Mouse (Mus musculus) kidney, postnatal 0 days (tissue): ENCODE results near the gene Chrna10. TPM values are rescaled to one million over a fixed set of nuclear protein-coding genes. Genes with fewer than 3 reads are reported as not detected.
A peak's percentile ranks its signal among the peaks of the same experiment; 100 is the strongest.

Experiments
- ATAC-seq: fragments of 200-750 bp; cut with Nextera tagmentation; replicated peaks from 2 replicates; pipeline ENCODE4 v1.8.0; 2017; ENCODE audit warnings: low read depth, moderate number of reproducible peaks, moderate TSS enrichment, moderate library complexity; ENCODE audit not compliant: low FRiP score
- DNase-seq: peaks from one replicate; pipeline ENCODE4 v3.0.0-alpha.2; 2016; ENCODE audit warnings: low spot score
- H3K27ac ChIP-seq: fragments of 300-500 bp; sonication (generic); 2 replicates; pipeline ENCODE4 v1.5.1; 2014; ENCODE audit warnings: mild to moderate bottlenecking
- H3K27me3 ChIP-seq: fragments of 300-500 bp; sonication (generic); 2 replicates; pipeline ENCODE4 v1.6.1; 2014; ENCODE audit warnings: low read length, mixed read lengths; ENCODE audit not compliant: insufficient read depth
- H3K36me3 ChIP-seq: fragments of 300-500 bp; sonication (generic); 2 replicates; pipeline ENCODE4 v1.6.1; 2014; ENCODE audit warnings: low read length, mixed read lengths; ENCODE audit not compliant: insufficient read depth
- H3K4me1 ChIP-seq: fragments of 300-500 bp; sonication (generic); replicated peaks from 2 replicates; pipeline ENCODE4 v1.6.1; 2014; ENCODE audit warnings: antibody characterized with exemption, low read length, mixed read lengths; ENCODE audit not compliant: insufficient read depth
- H3K4me2 ChIP-seq: fragments of 300-500 bp; sonication (generic); 2 replicates; pipeline ENCODE4 v1.6.1; 2014; ENCODE audit warnings: mild to moderate bottlenecking, low read length, moderate library complexity, mixed read lengths
- H3K4me3 ChIP-seq: fragments of 300-500 bp; sonication (generic); replicated peaks from 2 replicates; pipeline ENCODE4 v1.5.1; 2014; ENCODE audit warnings: low read depth, low read length
- H3K9ac ChIP-seq: fragments of 300-500 bp; sonication (generic); 2 replicates; pipeline ENCODE4 v1.6.1; 2014; ENCODE audit warnings: low read depth, low read length
- H3K9me3 ChIP-seq: fragments of 300-500 bp; sonication (generic); replicated peaks from 2 replicates; pipeline ENCODE4 v1.6.1; 2016; ENCODE audit warnings: low read length, inconsistent platforms, mixed read lengths
- CTCF ChIP-seq: IDR thresholded peaks from 2 replicates; pipeline ENCODE4 v1.5.1; 2016; ENCODE audit warnings: antibody characterized with exemption, low read depth, mild to moderate bottlenecking, moderate library complexity
- WGBS: fragments of 180-500 bp; shearing (Covaris S2); extraction: QIAGEN DNeasy Blood & Tissue Kit; methylation state at CpG from one replicate; pipeline ENCODE4 v1.1.7; 2014; 5-methylcytosine and 5-hydroxymethylcytosine counted together
- polyA plus RNA-seq: library from polyadenylated mRNA; unstranded; fragments of >200 nt; fragmentation: Nextera tagmentation; extraction: Ambion mirVana; gene quantifications from 2 replicates; pipeline ENCODE4 v1.2.1, GENCODE M21; 2015

The Chrna10 gene
- polyA plus RNA-seq, 1 experiment from 2014 or later: not detected

- no peak for TF ChIP-seq CTCF
- no peak overlapping the region for H3K4me2 ChIP-seq
Observed at GRCm38 (mm10) chr7:102087336-102087735, 29.3 kb downstream of the Chrna10 start.

GRCm38 (mm10) chr7:102084041-102084696 lies 32.5 kb downstream of the Chrna10 start:
- H3K27me3 ChIP-seq: no peaks in the 10 kb centered on the region
- H3K9ac ChIP-seq: no peak overlapping the region
- no peak overlapping the region for H3K27ac ChIP-seq
- no peak overlapping the region for H3K4me2 ChIP-seq
- 86% methylated on average over 26 of the region's 26 CpGs for WGBS
- H3K4me1 ChIP-seq: no peaks in the 10 kb centered on the region
- ATAC-seq: no peak
- peaks cover 40% of the 10 kb centered on the region for H3K36me3 ChIP-seq
- no peak overlapping the region for H3K4me3 ChIP-seq
- no peak for DNase-seq
- H3K9me3 ChIP-seq: no peaks in the 10 kb centered on the region
- no peak for TF ChIP-seq CTCF

More at GRCm38 (mm10) chr7:102087336-102087735, 29.3 kb downstream of the Chrna10 start:
- no peaks in the 10 kb centered on the region for H3K27me3 ChIP-seq
- H3K27ac ChIP-seq: no peak overlapping the region
- WGBS: 81% methylated on average over 4 of the region's 4 CpGs
- DNase-seq (no peak), ATAC-seq (no peak)
- no peak overlapping the region for H3K9ac ChIP-seq
- H3K4me3 ChIP-seq: no peak overlapping the region
- peaks cover 14% of the 10 kb centered on the region; the same call in 1 of the 2 replicates for H3K36me3 ChIP-seq
- H3K4me1 ChIP-seq: no peaks in the 10 kb centered on the region
- no peaks in the 10 kb centered on the region for H3K9me3 ChIP-seq

GRCm38 (mm10) chr7:102082816-102083215 lies 33.8 kb downstream of the Chrna10 start, which contains the start of gene Trpc2:
Gene Trpc2, plus strand, starts transcription at chr7:102083116.
- H3K4me2 ChIP-seq: no peak within 1 kb of the TSS
- peaks cover 47% of the 10 kb centered on the region for H3K36me3 ChIP-seq
- H3K9me3 ChIP-seq: no peaks in the 10 kb centered on the region
- no peaks in the 10 kb centered on the region for H3K4me1 ChIP-seq
- no peak for ATAC-seq
- H3K9ac ChIP-seq: no peak within 1 kb of the TSS
- H3K27ac ChIP-seq: no peak within 1 kb of the TSS
- no peak for DNase-seq
- no peak within 1 kb of the TSS for H3K4me3 ChIP-seq
- 88% methylated on average over 5 of the region's 5 CpGs for WGBS
- TF ChIP-seq CTCF: no peak
- no peaks in the 10 kb centered on the region for H3K27me3 ChIP-seq

GRCm38 (mm10) chr7:102081784-102082183 lies 34.8 kb downstream of the Chrna10 start:
- no peaks in the 10 kb centered on the region for H3K4me1 ChIP-seq
- ATAC-seq: no peak

GRCm38 (mm10) chr7:102080311-102080710 lies 36.3 kb downstream of the Chrna10 start:
- WGBS: 82% methylated on average over 8 of the region's 8 CpGs
- Histone ChIP-seq H3K4me1 (no peaks in the 10 kb centered on the region), H3K36me3 (peaks cover 64% of the 10 kb centered on the region), H3K9me3 (no peaks in the 10 kb centered on the region), H3K9ac (no peak overlapping the region), H3K27me3 (no peaks in the 10 kb centered on the region), H3K27ac (no peak overlapping the region), H3K4me2 (no peak overlapping the region), H3K4me3 (no peak overlapping the region)
- no peak for TF ChIP-seq CTCF
- ATAC-seq (no peak), DNase-seq (no peak)

More at GRCm38 (mm10) chr7:102081784-102082183, 34.8 kb downstream of the Chrna10 start:
- no peak for TF ChIP-seq CTCF
- H3K36me3 ChIP-seq: peaks cover 56% of the 10 kb centered on the region
- H3K27me3 ChIP-seq: no peaks in the 10 kb centered on the region
- H3K4me2 ChIP-seq: no peak overlapping the region
- WGBS: 91% methylated on average over 5 of the region's 5 CpGs
- H3K9me3 ChIP-seq: no peaks in the 10 kb centered on the region
- DNase-seq: no peak
- no peak overlapping the region for H3K9ac ChIP-seq
- no peak overlapping the region for H3K4me3 ChIP-seq
- H3K27ac ChIP-seq: no peak overlapping the region

- no peaks in the 10 kb centered on the region for H3K27me3 ChIP-seq
- no peak overlapping the region for H3K4me2 ChIP-seq
- no peak overlapping the region for H3K27ac ChIP-seq
- peak; percentile 80 for TF ChIP-seq CTCF
- no peaks in the 10 kb centered on the region for H3K4me1 ChIP-seq
- H3K4me3 ChIP-seq: no peak overlapping the region
- 76% methylated on average over 7 of the region's 7 CpGs for WGBS
- H3K9ac ChIP-seq: no peak overlapping the region
- ATAC-seq: no peak
- peaks cover 63% of the 10 kb centered on the region for H3K36me3 ChIP-seq
- H3K9me3 ChIP-seq: no peaks in the 10 kb centered on the region
- peak; percentile 61 for DNase-seq
Observed at GRCm38 (mm10) chr7:102078517-102078916, 38.1 kb downstream of the Chrna10 start.
